Mouse (Mus musculus): ENCODE results near the gene Lin7c.
A peak's percentile ranks its signal among the peaks of the same experiment; 100 is the strongest.

DNA sequence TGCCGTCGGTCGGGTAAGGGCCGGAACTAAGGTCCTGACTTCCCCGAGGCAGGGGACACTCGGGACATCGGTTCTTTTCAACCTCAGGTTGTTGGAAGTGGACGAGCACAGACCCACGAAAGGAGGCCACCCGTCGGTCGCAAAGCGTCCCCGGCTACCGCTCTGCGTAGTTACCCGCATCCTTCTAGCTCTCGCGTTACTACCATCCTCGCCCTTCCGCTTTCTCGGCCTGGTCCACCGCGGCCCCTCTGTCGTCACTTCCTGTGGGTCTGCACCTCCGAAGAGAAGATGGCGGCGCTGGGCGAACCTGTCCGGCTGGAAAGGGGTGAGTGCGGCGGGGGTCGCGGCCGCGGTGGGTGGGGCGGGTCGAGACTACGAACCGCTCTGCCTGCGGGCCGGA, at the start of gene Lin7c:
- no peak for TF ChIP-seq EP300 (optimal IDR thresholded peaks at IDR 0.05)
- TF ChIP-seq CTCF (IDR thresholded peaks at IDR 0.05; ENCODE audit: low read depth) = peak; percentile 5; the same call in 1 of the 2 replicates
